Mouse (Mus musculus) neural tube, embryonic 13.5 days (tissue): ENCODE measurements around the gene Ccl4. TPM values are rescaled to one million over a fixed set of nuclear protein-coding genes. Genes with fewer than 3 reads are reported as not detected.

Experiments
- ATAC-seq: fragments of 200-750 bp; cut with Nextera tagmentation; 2 replicates; pipeline ENCODE4 v1.8.0; 2017; ENCODE audit warnings: low read depth, mild to moderate bottlenecking, moderate TSS enrichment, moderate library complexity
- H3K27ac ChIP-seq: fragments of 300-500 bp; sonication (generic); replicated peaks from 2 replicates; pipeline ENCODE4 v1.5.1; 2015; ENCODE audit warnings: moderate library complexity, mild to moderate bottlenecking, inconsistent platforms
- H3K27me3 ChIP-seq: fragments of 300-500 bp; sonication (generic); 2 replicates; pipeline ENCODE4 v1.6.1; 2015; ENCODE audit warnings: mild to moderate bottlenecking, inconsistent platforms
- H3K36me3 ChIP-seq: fragments of 300-500 bp; sonication (generic); 2 replicates; pipeline ENCODE4 v1.6.1; 2015; ENCODE audit warnings: mild to moderate bottlenecking, inconsistent platforms
- H3K4me1 ChIP-seq: fragments of 300-500 bp; sonication (generic); replicated peaks from 2 replicates; pipeline ENCODE4 v1.6.1; 2015; ENCODE audit warnings: inconsistent platforms
- H3K4me2 ChIP-seq: fragments of 300-500 bp; sonication (generic); 2 replicates; pipeline ENCODE4 v1.6.1; 2015; ENCODE audit warnings: inconsistent platforms, mild to moderate bottlenecking, moderate library complexity
- H3K4me3 ChIP-seq: fragments of 300-500 bp; sonication (generic); 2 replicates; pipeline ENCODE4 v1.5.1; 2015; ENCODE audit warnings: mild to moderate bottlenecking, inconsistent platforms
- H3K9ac ChIP-seq: fragments of 300-500 bp; sonication (generic); 2 replicates; pipeline ENCODE4 v1.6.1; 2015; ENCODE audit warnings: moderate library complexity, mild to moderate bottlenecking, inconsistent platforms
- H3K9me3 ChIP-seq: fragments of 300-500 bp; sonication (generic); 2 replicates; pipeline ENCODE4 v1.6.1; 2016; ENCODE audit warnings: inconsistent platforms
- WGBS: fragments of 180-500 bp; shearing (Covaris S2); methylation state at CpG from one replicate; pipeline ENCODE4 v1.1.7; 2015; 5-methylcytosine and 5-hydroxymethylcytosine counted together
- polyA plus RNA-seq: library from polyadenylated mRNA; unstranded; fragments of >200 nt; fragmentation: Nextera tagmentation; extraction: Ambion mirVana; gene quantifications from 2 replicates; pipeline ENCODE4 v1.2.1, GENCODE M21; 2015

Gene Ccl4
- polyA plus RNA-seq, result 0.65 and 1.9 TPM in 2 replicates

GRCm38 (mm10) chr11:83662204-83662603 is at the start of gene Ccl4:
TSS of gene Ccl4 (plus strand) at chr11:83662584.
- no peak within 1 kb of the TSS for H3K9ac ChIP-seq
- H3K27ac ChIP-seq, result no peak within 1 kb of the TSS
- H3K9me3 ChIP-seq, result no peaks in the 10 kb centered on the region
- 83% methylated on average over 6 of the region's 6 CpGs for WGBS
- no peak for ATAC-seq
- H3K4me2 ChIP-seq, result no peak within 1 kb of the TSS
- no peaks in the 10 kb centered on the region for H3K36me3 ChIP-seq
- H3K4me1 ChIP-seq, result no peaks in the 10 kb centered on the region
- no peaks in the 10 kb centered on the region for H3K27me3 ChIP-seq
- H3K4me3 ChIP-seq, result no peak within 1 kb of the TSS

GRCm38 (mm10) chr11:83616586-83616985 is 45.8 kb upstream of the Ccl4 start:
- WGBS, result 98% methylated on average over 1 of the region's 1 CpGs
- no peak overlapping the region for H3K4me3 ChIP-seq
- no peaks in the 10 kb centered on the region for H3K4me1 ChIP-seq
- no peak for ATAC-seq
- H3K36me3 ChIP-seq, result no peaks in the 10 kb centered on the region
- no peaks in the 10 kb centered on the region for H3K27me3 ChIP-seq
- no peak overlapping the region for H3K27ac ChIP-seq
- H3K9ac ChIP-seq, result no peak overlapping the region
- no peaks in the 10 kb centered on the region for H3K9me3 ChIP-seq
- no peak overlapping the region for H3K4me2 ChIP-seq

- Histone ChIP-seq H3K27me3 (no peaks in the 10 kb centered on the region), H3K4me3 (no peak overlapping the region), H3K9me3 (no peaks in the 10 kb centered on the region), H3K27ac (no peak overlapping the region), H3K4me2 (no peak overlapping the region), H3K9ac (no peak overlapping the region), H3K36me3 (no peaks in the 10 kb centered on the region), H3K4me1 (no peaks in the 10 kb centered on the region)
- WGBS, result 61% methylated on average over 5 of the region's 5 CpGs
- ATAC-seq, result no peak
These were observed 44.1 kb upstream of the Ccl4 start for GRCm38 (mm10) chr11:83618238-83618637.

GRCm38 (mm10) chr11:83619037-83619436 is 43.3 kb upstream of the Ccl4 start:
- Histone ChIP-seq H3K36me3 (no peaks in the 10 kb centered on the region), H3K9me3 (no peaks in the 10 kb centered on the region), H3K9ac (no peak overlapping the region), H3K4me2 (no peak overlapping the region), H3K27ac (no peak overlapping the region), H3K4me1 (no peaks in the 10 kb centered on the region), H3K4me3 (no peak overlapping the region), H3K27me3 (no peaks in the 10 kb centered on the region)
- no peak for ATAC-seq
- WGBS, result 94% methylated on average over 1 of the region's 1 CpGs

- no peak overlapping the region for H3K27ac ChIP-seq
- ATAC-seq, result no peak
These were observed 38.8 kb upstream of the Ccl4 start for GRCm38 (mm10) chr11:83623586-83623985.

GRCm38 (mm10) chr11:83628808-83629207 is 33.6 kb upstream of the Ccl4 start:
- WGBS, result 92% methylated on average over 9 of the region's 9 CpGs
- H3K9me3 ChIP-seq, result no peaks in the 10 kb centered on the region
- no peak for ATAC-seq
- H3K4me2 ChIP-seq, result no peak overlapping the region
- no peaks in the 10 kb centered on the region for H3K36me3 ChIP-seq
- H3K27me3 ChIP-seq, result no peaks in the 10 kb centered on the region
- no peak overlapping the region for H3K9ac ChIP-seq
- H3K4me3 ChIP-seq, result no peak overlapping the region
- no peaks in the 10 kb centered on the region for H3K4me1 ChIP-seq
- H3K27ac ChIP-seq, result no peak overlapping the region

More at GRCm38 (mm10) chr11:83623586-83623985, 38.8 kb upstream of the Ccl4 start:
- Histone ChIP-seq H3K4me2 (no peak overlapping the region), H3K27me3 (no peaks in the 10 kb centered on the region), H3K4me3 (no peak overlapping the region), H3K4me1 (no peaks in the 10 kb centered on the region), H3K36me3 (no peaks in the 10 kb centered on the region), H3K9me3 (no peaks in the 10 kb centered on the region), H3K9ac (no peak overlapping the region)
- WGBS, result 90% methylated on average over 3 of the region's 3 CpGs

GRCm38 (mm10) chr11:83630630-83631029 is 31.8 kb upstream of the Ccl4 start:
- no peak overlapping the region for H3K27ac ChIP-seq
- no peaks in the 10 kb centered on the region for H3K9me3 ChIP-seq
- no peaks in the 10 kb centered on the region for H3K36me3 ChIP-seq
- H3K9ac ChIP-seq, result no peak overlapping the region
- no peak for ATAC-seq
- H3K4me3 ChIP-seq, result no peak overlapping the region
- 94% methylated on average over 1 of the region's 1 CpGs for WGBS
- no peak overlapping the region for H3K4me2 ChIP-seq
- H3K4me1 ChIP-seq, result no peaks in the 10 kb centered on the region
- H3K27me3 ChIP-seq, result no peaks in the 10 kb centered on the region

GRCm38 (mm10) chr11:83631065-83631464 is 31.3 kb upstream of the Ccl4 start:
- ATAC-seq, result no peak
- Histone ChIP-seq H3K27ac (no peak overlapping the region), H3K4me3 (no peak overlapping the region), H3K36me3 (no peaks in the 10 kb centered on the region), H3K9ac (no peak overlapping the region), H3K4me1 (no peaks in the 10 kb centered on the region), H3K9me3 (no peaks in the 10 kb centered on the region), H3K27me3 (no peaks in the 10 kb centered on the region), H3K4me2 (no peak overlapping the region)
- WGBS, result 89% methylated on average over 2 of the region's 2 CpGs

GRCm38 (mm10) chr11:83632744-83633143 is 29.6 kb upstream of the Ccl4 start:
- H3K4me3 ChIP-seq, result no peak overlapping the region
- no peak for ATAC-seq
- H3K9ac ChIP-seq, result no peak overlapping the region
- no peaks in the 10 kb centered on the region for H3K4me1 ChIP-seq
- no peaks in the 10 kb centered on the region for H3K27me3 ChIP-seq
- H3K36me3 ChIP-seq, result no peaks in the 10 kb centered on the region
- WGBS, result 75% methylated on average over 4 of the region's 4 CpGs
- no peak overlapping the region for H3K4me2 ChIP-seq
- no peaks in the 10 kb centered on the region for H3K9me3 ChIP-seq
- H3K27ac ChIP-seq, result no peak overlapping the region

- 55% methylated on average over 4 of the region's 4 CpGs for WGBS
- Histone ChIP-seq H3K9ac (no peak overlapping the region), H3K4me1 (no peaks in the 10 kb centered on the region), H3K4me2 (no peak overlapping the region), H3K27me3 (no peaks in the 10 kb centered on the region), H3K36me3 (no peaks in the 10 kb centered on the region), H3K4me3 (no peak overlapping the region), H3K27ac (no peak overlapping the region), H3K9me3 (no peaks in the 10 kb centered on the region)
- ATAC-seq, result no peak
These were observed 28.0 kb upstream of the Ccl4 start for GRCm38 (mm10) chr11:83634425-83634824.

- H3K9ac ChIP-seq, result no peak overlapping the region
- H3K4me3 ChIP-seq, result no peak overlapping the region
- H3K27ac ChIP-seq, result no peak overlapping the region
- no peaks in the 10 kb centered on the region for H3K27me3 ChIP-seq
- ATAC-seq, result no peak
- H3K4me2 ChIP-seq, result no peak overlapping the region
- 97% methylated on average over 2 of the region's 2 CpGs for WGBS
- H3K4me1 ChIP-seq, result no peaks in the 10 kb centered on the region
- H3K9me3 ChIP-seq, result no peaks in the 10 kb centered on the region
- H3K36me3 ChIP-seq, result no peaks in the 10 kb centered on the region
These were observed 27.5 kb upstream of the Ccl4 start for GRCm38 (mm10) chr11:83634898-83635297.

- H3K27me3 ChIP-seq, result no peaks in the 10 kb centered on the region
- H3K9ac ChIP-seq, result no peak overlapping the region
- H3K4me1 ChIP-seq, result no peaks in the 10 kb centered on the region
- no peak overlapping the region for H3K27ac ChIP-seq
- no peak overlapping the region for H3K4me2 ChIP-seq
- H3K4me3 ChIP-seq, result no peak overlapping the region
- WGBS, result 74% methylated on average over 1 of the region's 1 CpGs
- no peaks in the 10 kb centered on the region for H3K9me3 ChIP-seq
- no peaks in the 10 kb centered on the region for H3K36me3 ChIP-seq
- ATAC-seq, result no peak
These were observed 25.6 kb upstream of the Ccl4 start for GRCm38 (mm10) chr11:83636742-83637235.

- no peak overlapping the region for H3K27ac ChIP-seq
- no peaks in the 10 kb centered on the region for H3K36me3 ChIP-seq
- no peaks in the 10 kb centered on the region for H3K27me3 ChIP-seq
- ATAC-seq, result no peak
- no peaks in the 10 kb centered on the region for H3K4me1 ChIP-seq
- no peak overlapping the region for H3K4me3 ChIP-seq
- H3K9me3 ChIP-seq, result no peaks in the 10 kb centered on the region
- no peak overlapping the region for H3K4me2 ChIP-seq
- 49% methylated on average over 2 of the region's 2 CpGs for WGBS
- no peak overlapping the region for H3K9ac ChIP-seq
These were observed 23.4 kb upstream of the Ccl4 start for GRCm38 (mm10) chr11:83638934-83639333.
